Mouse (Mus musculus): ENCODE measurements around the gene Eps15. TPM values are rescaled to one million over a fixed set of nuclear protein-coding genes. Genes with fewer than 3 reads are reported as not detected.
A peak's percentile ranks its signal among the peaks of the same experiment; 100 is the strongest.

The Eps15 gene
- polyA plus RNA-seq, 1 experiment from 2014 or later: 47.3 TPM

DNA sequence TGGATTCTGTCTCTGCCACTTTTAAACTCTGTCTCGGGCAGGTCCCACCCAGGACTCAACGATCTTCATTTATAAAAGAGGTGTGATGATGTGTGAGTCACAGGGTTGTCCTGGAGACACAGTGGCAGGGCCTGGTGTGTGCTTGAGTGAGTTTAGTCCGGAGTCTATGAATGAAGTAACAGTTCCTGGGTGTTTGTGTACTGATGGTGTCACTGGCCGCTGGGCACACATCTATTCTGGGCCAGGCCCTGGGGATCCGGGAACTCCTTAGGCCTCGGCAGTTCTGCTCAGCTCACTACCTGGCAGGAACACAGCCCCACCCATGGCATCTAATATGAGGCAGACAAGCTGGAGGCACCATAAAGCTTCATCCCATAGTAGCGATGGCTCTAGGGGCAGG, 141.5 kb downstream of the Eps15 start:
- no peaks in the 10 kb centered on the region for H3K4me1 ChIP-seq
- H3K4me3 ChIP-seq: no peak overlapping the region
- H3K9ac ChIP-seq: no peak overlapping the region
- 64% methylated on average over 7 of the region's 7 CpGs for WGBS
- H3K27ac ChIP-seq: no peak overlapping the region
- H3K27me3 ChIP-seq: no peaks in the 10 kb centered on the region
- no peak for ATAC-seq (ENCODE audit: borderline replicate concordance, extremely low read depth, low FRiP score, low TSS enrichment)
- no peaks in the 10 kb centered on the region for H3K36me3 ChIP-seq
- H3K9me3 ChIP-seq: no peaks in the 10 kb centered on the region
- no peak overlapping the region for H3K4me2 ChIP-seq

DNA sequence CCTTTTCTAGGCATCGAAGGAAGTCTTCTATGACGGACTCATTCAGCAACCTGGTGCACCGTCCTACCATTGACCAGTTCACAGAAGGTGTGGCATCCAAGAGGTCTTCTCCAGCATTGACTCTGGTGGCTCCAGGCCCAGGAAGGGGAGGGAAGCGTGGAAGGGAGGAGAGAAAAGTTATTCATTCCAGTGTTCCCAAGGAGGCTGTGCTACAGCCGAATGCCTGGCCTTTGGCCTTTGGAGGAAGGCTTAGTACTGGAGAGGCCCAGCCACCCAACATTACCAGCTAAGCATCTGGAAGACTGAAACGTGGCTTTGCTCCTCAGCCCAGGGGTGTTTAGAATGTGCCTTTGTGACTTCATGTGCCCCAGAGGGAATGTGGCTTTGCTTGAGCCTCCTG, 142.4 kb downstream of the Eps15 start:
- 64% methylated on average over 6 of the region's 6 CpGs for WGBS
- no peaks in the 10 kb centered on the region for H3K36me3 ChIP-seq
- no peaks in the 10 kb centered on the region for H3K4me1 ChIP-seq
- ATAC-seq (ENCODE audit: borderline replicate concordance, extremely low read depth, low FRiP score, low TSS enrichment): no peak
- no peak overlapping the region for H3K9ac ChIP-seq
- H3K4me3 ChIP-seq: no peak overlapping the region
- H3K27ac ChIP-seq: no peak overlapping the region
- no peaks in the 10 kb centered on the region for H3K27me3 ChIP-seq
- H3K9me3 ChIP-seq: no peaks in the 10 kb centered on the region
- no peak overlapping the region for H3K4me2 ChIP-seq

DNA sequence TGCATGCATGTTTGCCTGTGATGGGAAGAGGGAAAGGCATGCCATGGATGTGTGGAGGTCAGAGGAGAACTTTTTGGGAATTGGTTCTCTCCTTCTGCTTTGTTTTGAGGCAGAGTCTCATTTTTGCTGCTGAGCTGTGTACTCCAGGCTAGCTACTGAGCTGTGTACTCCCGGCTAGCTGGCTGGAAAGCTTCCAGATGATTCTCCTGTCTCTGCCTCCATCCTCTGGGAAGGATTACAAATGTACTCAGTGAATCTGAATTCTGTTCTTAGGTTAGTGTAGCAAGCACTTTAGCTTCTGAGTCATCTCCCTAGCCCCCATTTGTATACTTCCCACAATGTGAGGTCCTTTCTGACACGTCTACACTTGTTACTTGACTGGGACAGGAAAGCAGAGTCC, 143.4 kb downstream of the Eps15 start:
- Histone ChIP-seq H3K4me2 (no peak overlapping the region), H3K9me3 (no peaks in the 10 kb centered on the region), H3K36me3 (no peaks in the 10 kb centered on the region), H3K4me3 (no peak overlapping the region), H3K27me3 (no peaks in the 10 kb centered on the region), H3K27ac (no peak overlapping the region), H3K9ac (no peak overlapping the region), H3K4me1 (no peaks in the 10 kb centered on the region)
- WGBS: 37% methylated on average over 2 of the region's 2 CpGs
- ATAC-seq (ENCODE audit: borderline replicate concordance, extremely low read depth, low FRiP score, low TSS enrichment): no peak

DNA sequence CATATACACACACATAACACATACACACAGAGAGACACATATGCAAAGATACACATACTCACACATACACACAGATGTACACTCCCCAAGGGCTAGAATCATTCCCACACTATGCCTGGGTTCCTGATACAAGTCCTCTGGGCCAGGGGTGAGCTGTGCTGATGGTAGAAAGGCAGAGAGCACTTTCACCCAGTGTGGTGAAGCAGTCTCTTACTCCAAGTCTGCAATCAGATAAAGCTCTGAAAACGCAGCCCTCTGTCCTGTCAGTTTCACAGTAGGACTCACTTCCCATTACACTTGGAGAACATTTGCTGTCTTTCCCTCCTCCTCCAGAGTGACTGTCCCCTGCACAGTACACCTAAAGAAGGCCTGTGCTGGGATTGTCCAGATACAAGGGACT, 147.0 kb downstream of the Eps15 start:
- H3K4me2 ChIP-seq: no peak overlapping the region
- H3K27ac ChIP-seq: no peak overlapping the region
- 41% methylated on average over 1 of the region's 1 CpGs for WGBS
- H3K9me3 ChIP-seq: no peaks in the 10 kb centered on the region
- H3K4me3 ChIP-seq: no peak overlapping the region
- peaks cover 4% of the 10 kb centered on the region; the same call in 1 of the 2 replicates for H3K4me1 ChIP-seq
- H3K36me3 ChIP-seq: no peaks in the 10 kb centered on the region
- H3K27me3 ChIP-seq: no peaks in the 10 kb centered on the region
- H3K9ac ChIP-seq: no peak overlapping the region
- ATAC-seq (ENCODE audit: borderline replicate concordance, extremely low read depth, low FRiP score, low TSS enrichment): no peak

DNA sequence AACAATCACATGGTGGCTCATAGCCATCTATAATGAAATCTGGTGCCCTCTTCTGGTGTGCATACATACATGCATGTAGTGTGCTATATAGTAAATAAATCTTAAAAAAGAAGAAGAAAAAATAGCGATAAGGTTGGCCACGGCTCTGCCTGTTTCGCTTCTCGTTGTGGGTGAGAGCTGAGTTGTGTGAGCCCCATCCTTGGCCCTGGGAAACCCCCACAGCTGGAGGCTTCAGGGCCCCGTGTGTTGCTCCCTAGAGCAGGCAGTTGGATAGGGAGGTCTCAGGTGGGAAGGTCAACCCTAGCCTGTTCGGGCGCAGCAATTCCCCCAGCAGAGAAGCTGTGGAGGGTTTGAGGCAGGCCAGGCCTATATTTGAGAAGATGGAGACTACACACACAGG, 150.2 kb downstream of the Eps15 start:
- no peak overlapping the region for H3K4me3 ChIP-seq
- 91% methylated on average over 7 of the region's 7 CpGs for WGBS
- H3K9me3 ChIP-seq: no peaks in the 10 kb centered on the region
- ATAC-seq (ENCODE audit: borderline replicate concordance, extremely low read depth, low FRiP score, low TSS enrichment): no peak
- H3K27me3 ChIP-seq: no peaks in the 10 kb centered on the region
- no peak overlapping the region for H3K9ac ChIP-seq
- H3K4me1 ChIP-seq: peaks cover 4% of the 10 kb centered on the region; the same call in 1 of the 2 replicates
- no peaks in the 10 kb centered on the region for H3K36me3 ChIP-seq
- no peak overlapping the region for H3K4me2 ChIP-seq
- no peak overlapping the region for H3K27ac ChIP-seq

DNA sequence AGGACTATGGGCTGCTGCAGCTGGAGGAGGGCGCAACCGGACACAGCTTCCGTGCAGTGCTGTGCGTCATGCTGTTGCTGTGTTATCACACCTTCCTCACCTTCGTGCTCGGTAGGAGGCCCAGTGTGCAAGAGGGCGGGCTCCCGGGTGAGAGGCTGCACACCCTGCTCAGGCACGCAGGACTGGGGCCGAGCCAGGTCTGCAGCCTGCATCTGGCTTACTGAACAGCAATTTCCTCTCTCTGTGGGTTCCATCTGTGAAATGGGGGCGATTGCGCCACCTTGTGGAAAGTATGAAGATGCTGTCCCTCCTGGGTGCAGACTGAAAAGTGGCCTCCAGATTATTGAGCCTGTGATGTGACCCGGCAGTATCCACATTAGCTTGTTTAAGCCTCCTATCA, 150.8 kb downstream of the Eps15 start:
- Histone ChIP-seq H3K4me2 (no peak overlapping the region), H3K9ac (no peak overlapping the region), H3K27me3 (no peaks in the 10 kb centered on the region), H3K4me3 (no peak overlapping the region), H3K27ac (no peak overlapping the region), H3K36me3 (no peaks in the 10 kb centered on the region), H3K4me1 (peaks cover 4% of the 10 kb centered on the region; the same call in 1 of the 2 replicates), H3K9me3 (no peaks in the 10 kb centered on the region)
- 39% methylated on average over 13 of the region's 13 CpGs for WGBS
- ATAC-seq (ENCODE audit: borderline replicate concordance, extremely low read depth, low FRiP score, low TSS enrichment): peak; percentile 48

DNA sequence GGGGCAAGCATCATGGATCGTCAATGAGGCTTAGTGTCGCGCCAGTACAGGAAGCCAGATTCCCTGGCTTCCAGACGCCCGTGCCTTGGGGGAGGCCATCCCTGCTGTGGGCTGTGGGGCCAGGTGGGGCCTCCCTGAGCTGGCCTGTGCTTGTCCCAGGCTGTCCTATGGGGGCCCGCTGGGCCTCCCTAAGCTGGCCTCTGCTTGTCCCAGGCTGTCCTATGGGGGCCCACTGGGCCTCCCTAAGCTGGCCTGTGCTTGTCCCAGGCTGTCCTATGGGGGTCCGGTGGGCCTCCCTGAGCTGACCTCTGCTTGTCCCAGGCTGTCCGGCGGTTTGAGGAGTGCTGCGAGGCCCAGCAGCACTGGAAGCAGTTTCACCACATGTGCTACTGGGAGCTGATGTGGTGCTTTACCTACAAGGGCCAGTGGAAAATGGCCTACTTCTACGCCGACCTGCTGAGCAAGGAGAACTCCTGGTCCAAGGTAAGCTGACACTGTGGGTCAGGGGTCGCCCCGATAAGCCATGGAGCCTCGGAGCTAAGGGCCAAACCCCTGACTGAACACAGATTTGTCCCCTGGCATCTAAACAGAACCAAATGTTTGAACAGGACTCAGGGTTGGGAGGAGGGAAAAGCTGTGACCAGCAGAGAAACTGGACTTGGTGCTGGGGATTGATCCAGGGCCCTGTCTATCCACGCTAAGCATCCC, 152.8 kb downstream of the Eps15 start:
- no peaks in the 10 kb centered on the region for H3K36me3 ChIP-seq
- H3K9ac ChIP-seq: no peak overlapping the region
- H3K4me1 ChIP-seq: peaks cover 4% of the 10 kb centered on the region; the same call in 1 of the 2 replicates
- WGBS: 56% methylated on average over 16 of the region's 16 CpGs
- ATAC-seq (ENCODE audit: borderline replicate concordance, extremely low read depth, low FRiP score, low TSS enrichment): peak; percentile 23; the same call in 1 of the 2 replicates
- H3K4me3 ChIP-seq: no peak overlapping the region
- no peaks in the 10 kb centered on the region for H3K9me3 ChIP-seq
- H3K27ac ChIP-seq: no peak overlapping the region
- no peak overlapping the region for H3K4me2 ChIP-seq
- no peaks in the 10 kb centered on the region for H3K27me3 ChIP-seq

DNA sequence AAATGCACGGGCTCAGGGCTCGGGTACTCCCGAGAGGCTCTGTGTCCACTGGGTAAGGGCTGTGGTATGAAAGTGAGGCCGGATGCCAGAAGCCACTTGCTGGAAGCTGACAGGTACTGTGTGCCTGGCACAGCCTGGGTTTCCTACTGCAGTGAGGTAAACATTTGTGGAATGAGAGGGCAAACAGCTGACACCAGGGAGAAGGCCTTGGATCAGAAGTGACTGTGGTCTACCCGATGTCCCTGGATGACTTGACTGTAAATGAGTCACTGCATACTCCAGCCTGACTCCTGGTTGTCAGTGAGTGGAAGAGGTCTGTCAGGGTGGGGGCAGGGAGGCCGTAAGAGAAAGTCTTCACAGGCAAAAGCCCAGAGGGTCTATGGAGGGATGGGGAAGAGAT, 153.6 kb downstream of the Eps15 start:
- peaks cover 4% of the 10 kb centered on the region; the same call in 1 of the 2 replicates for H3K4me1 ChIP-seq
- no peaks in the 10 kb centered on the region for H3K9me3 ChIP-seq
- no peak overlapping the region for H3K4me2 ChIP-seq
- no peak for ATAC-seq (ENCODE audit: borderline replicate concordance, extremely low read depth, low FRiP score, low TSS enrichment)
- no peak overlapping the region for H3K9ac ChIP-seq
- H3K27ac ChIP-seq: no peak overlapping the region
- no peak overlapping the region for H3K4me3 ChIP-seq
- no peaks in the 10 kb centered on the region for H3K27me3 ChIP-seq
- 47% methylated on average over 6 of the region's 6 CpGs for WGBS
- H3K36me3 ChIP-seq: no peaks in the 10 kb centered on the region

DNA sequence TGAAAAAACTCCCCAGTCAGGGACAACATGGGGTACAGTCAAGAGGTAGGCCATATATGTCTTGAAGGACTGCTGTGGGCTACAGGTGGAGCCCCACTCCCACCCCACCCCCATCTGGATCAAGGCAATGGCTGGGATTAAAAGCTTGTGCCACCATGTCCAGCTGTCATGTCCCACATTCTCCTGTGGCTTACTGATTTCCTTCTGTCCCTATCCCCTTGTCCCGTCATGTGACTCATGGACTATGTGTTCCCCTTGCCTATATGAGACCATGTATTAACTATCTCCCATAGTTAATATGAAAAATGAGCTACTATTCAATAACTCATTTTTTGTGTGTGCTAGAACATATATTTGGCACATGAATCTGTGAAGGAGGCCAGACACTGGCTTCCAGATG, 154.2 kb downstream of the Eps15 start:
- WGBS: 97% methylated on average over 1 of the region's 1 CpGs

More for the DNA sequence above, 154.2 kb downstream of the Eps15 start:
- no peak overlapping the region for H3K4me2 ChIP-seq
- H3K4me1 ChIP-seq: peaks cover 4% of the 10 kb centered on the region; the same call in 1 of the 2 replicates
- H3K9ac ChIP-seq: no peak overlapping the region
- no peak overlapping the region for H3K27ac ChIP-seq
- no peak for ATAC-seq (ENCODE audit: borderline replicate concordance, extremely low read depth, low FRiP score, low TSS enrichment)
- no peaks in the 10 kb centered on the region for H3K36me3 ChIP-seq
- no peaks in the 10 kb centered on the region for H3K27me3 ChIP-seq
- no peak overlapping the region for H3K4me3 ChIP-seq
- H3K9me3 ChIP-seq: no peaks in the 10 kb centered on the region

Other genes starting within 250 kb of the Eps15 start
- 65.2 and 67.3 TPM in 2 replicates for gene Osbpl9, start 78.0 kb upstream of the Eps15 start, polyA plus RNA-seq (2015; fragmentation: Nextera tagmentation; extraction: Ambion mirVana)
- gene Calr4, start 45.8 kb upstream of the Eps15 start, polyA plus RNA-seq (2015; fragmentation: Nextera tagmentation; extraction: Ambion mirVana): 0.08 TPM in 1 of 2 replicates, not detected in the other
- gene Ttc39a, start 126.4 kb downstream of the Eps15 start, polyA plus RNA-seq (2015; fragmentation: Nextera tagmentation; extraction: Ambion mirVana): 6.3 and 6.5 TPM in 2 replicates
- gene Rnf11, start 204.5 kb downstream of the Eps15 start, polyA plus RNA-seq (2015; fragmentation: Nextera tagmentation; extraction: Ambion mirVana): 41.3 and 43.3 TPM in 2 replicates

Measured in lung, embryonic 15.5 days (tissue).